Mouse (Mus musculus): Measurements from ENCODE around the gene Prok1.

Gene Prok1

GRCm38 (mm10) chr3:107187022-107187421, 52.5 kb downstream of the Prok1 start:
- in situ Hi-C loops (cut with MboI): no loop called here

- in situ Hi-C loops (cut with MboI): no loop called here
Measured at GRCm38 (mm10) chr3:107185597-107185996, 53.9 kb downstream of the Prok1 start.

- in situ Hi-C loops (cut with MboI): no loop called here
Measured at GRCm38 (mm10) chr3:107183178-107183577, 56.3 kb downstream of the Prok1 start.
